Mouse (Mus musculus) spleen, postnatal 14 days (tissue): ENCODE measurements around the gene Nenf.

ENCODE experiments used
- DNase-seq, 2 experiments: peaks; one replicate each; pipeline ENCODE4 v3.0.0; 2021 to 2022; ENCODE audit warnings: low spot score in 2 of 2

Gene Nenf

DNA sequence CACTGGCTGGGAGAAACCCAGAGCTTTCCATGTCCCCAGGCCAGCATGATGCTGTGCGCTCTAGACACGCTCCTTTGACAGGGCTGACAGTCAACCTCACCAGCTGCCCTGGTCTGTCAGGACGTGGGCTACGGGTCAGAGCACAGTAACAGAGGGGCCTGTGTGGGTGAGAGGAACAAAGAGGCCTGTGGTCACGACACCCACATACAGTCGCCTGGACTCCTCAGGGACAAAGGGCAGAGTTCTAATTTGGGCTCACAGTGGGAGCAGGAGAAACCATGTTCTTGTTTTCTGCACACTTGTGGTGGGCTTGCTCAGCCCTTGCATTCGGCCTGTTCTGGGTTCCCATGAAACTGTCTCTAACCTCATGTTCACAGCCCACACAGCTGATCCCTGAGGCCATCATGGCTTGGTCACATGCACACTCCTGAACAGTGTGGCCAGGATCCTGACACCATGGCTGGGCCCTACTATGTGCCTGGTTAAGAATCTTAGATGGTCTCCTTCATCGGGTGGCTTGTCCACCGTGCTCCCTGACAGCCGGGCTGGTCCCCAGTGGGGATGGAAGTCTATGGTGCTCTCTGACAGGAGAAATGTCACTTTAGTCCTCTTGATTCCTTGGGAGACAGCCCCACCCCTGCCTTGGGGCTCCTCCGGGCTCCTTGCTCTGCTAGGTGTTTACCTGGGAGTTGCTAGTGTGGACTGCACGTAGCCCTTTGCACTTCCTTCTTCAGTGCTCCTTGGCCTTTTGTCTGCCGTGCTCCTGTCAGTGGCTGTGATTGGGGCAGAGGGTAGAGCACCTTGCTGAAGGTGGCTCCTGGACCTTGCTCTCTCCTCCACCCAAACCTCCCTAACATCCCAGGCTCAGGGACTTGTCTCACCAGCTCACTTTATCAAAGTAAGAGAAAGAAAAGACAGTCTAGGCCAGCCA, 34.6 kb downstream of the Nenf start:
- no peak for DNase-seq

GRCm38 (mm10) chr1:191282319-191282718, 35.7 kb downstream of the Nenf start:
- DNase-seq = no peak

GRCm38 (mm10) chr1:191281171-191281570, 36.8 kb downstream of the Nenf start:
- DNase-seq = no peak

DNA sequence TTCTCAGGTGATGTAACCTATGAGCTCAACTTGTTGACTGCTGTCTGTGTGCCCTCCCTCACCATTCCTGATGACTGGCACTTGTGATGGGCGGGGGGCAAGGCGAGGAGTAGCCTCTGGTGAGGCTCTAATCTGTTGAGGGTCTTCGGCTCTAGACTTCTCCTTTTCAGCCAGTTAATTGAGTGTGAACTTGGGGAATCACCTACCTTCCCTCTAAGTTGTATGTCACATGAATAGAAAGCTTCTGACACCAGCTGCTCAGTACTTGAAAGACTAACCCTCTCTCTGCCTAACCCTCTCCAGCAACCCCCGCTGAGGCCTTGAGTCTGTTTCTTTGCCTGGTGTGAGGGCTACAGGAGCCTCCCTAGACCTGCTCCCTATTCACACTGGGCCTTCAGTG, 39.7 kb downstream of the Nenf start:
- DNase-seq = no peak

DNA sequence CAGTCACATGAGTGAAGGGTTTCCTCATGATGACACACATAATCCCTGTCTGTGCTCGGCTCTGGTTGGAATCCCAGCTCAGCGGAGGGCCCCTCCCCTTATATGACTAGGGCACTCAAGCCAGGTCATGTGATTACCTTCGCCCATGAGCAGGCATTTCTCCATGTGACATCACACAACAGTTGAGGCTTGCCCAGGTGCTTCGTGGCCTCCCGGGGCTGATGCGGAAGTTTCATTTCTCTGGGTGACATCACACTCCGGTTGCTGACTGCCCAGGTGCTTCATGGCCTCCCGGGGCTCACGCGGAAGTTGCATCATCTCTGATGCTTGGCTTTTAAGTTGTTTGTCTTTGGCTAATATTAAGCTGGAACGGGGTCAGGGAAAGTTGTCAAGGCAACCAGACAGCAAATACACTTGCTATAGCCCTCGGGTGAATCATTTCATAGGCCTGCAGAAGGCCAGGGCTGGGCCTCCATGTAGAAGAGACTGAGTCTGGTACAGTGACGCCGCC, 40.4 kb downstream of the Nenf start:
- peak in 1 of 2 experiments; percentile 17 for DNase-seq

GRCm38 (mm10) chr1:191276181-191276580, 41.8 kb downstream of the Nenf start:
- no peak for DNase-seq

- DNase-seq = peak; percentile 43 to 60
Observed at GRCm38 (mm10) chr1:191275527-191275926, 42.5 kb downstream of the Nenf start.

GRCm38 (mm10) chr1:191272660-191273059, 45.3 kb downstream of the Nenf start:
- no peak for DNase-seq

DNA sequence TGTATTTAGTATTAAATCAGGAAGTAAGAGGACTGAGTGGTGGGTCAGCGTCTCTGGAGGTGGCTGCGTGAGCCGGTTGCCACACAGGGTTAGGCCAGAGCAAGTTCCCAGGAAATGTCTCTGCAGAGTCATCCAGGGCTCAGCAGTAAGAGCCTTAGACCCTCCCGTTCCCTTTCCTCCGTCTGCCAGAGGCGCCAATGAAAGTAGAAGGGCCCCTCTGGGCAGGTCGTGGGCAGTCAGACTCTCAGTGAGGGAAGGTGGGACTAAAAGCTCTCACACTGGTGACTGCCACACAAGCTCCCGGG, 48.4 kb downstream of the Nenf start:
- no peak for DNase-seq

GRCm38 (mm10) chr1:191268797-191269647, 49.0 kb downstream of the Nenf start:
- no peak for DNase-seq

DNA sequence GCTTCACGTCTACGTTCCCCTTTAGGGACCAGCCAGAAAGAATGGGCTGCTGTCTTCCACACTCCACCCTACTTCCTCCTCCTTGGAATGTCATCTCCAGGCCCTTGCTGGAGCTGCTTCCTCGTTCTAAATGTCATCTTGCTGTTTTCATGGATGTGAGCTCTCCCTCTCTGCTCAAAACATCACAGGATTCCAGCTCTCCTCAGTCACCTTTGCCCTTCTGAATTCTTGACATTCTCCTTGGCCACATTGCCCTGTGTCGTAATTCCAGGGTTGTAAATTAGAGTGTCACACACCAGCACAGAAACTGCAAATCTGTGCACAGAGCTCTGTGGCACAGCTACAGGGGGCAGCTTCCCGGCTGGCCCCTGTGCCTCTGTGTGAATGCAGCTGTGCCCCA, 50.1 kb downstream of the Nenf start:
- no peak for DNase-seq

DNA sequence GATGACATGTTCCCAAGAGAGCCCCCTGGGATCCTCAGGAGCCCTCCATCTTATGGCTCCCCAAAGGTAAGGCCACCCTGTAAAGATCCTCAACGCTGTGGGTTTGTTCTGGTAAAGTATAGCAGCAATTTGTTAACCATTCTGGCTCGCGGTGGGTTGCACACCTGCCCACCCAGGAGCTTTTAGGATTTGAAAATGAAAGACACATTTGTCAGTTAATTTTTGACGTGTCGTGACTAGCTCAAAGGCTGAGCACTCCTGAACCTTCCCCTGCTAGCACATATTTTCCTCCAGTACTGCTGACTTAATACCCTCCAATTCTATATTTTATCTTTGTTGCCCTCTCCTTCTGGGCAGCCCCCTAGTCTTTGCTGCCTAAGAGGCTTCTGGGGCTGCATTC, 50.8 kb downstream of the Nenf start:
- DNase-seq = no peak

DNA sequence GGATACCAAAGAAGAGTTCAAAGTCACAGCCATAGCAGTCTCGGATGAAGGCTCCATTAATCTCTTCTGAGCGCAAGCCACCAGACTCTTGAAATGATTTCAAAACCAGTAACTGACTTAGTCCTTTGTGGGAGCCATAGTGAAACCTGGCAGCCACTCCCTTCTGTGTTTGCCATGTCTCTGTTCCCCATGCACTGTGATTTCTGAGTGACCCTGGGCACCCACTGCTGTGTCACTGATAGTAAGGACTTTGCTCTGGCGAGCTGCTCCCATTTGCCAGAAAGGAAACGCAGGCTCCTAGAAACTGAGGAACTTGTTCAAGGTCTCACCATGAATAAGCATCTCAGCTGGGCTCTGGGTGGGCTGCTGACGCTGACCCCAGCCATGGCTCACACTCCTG, 54.5 kb downstream of the Nenf start:
- DNase-seq = no peak

GRCm38 (mm10) chr1:191261861-191262260, 56.1 kb downstream of the Nenf start:
- DNase-seq = no peak

DNA sequence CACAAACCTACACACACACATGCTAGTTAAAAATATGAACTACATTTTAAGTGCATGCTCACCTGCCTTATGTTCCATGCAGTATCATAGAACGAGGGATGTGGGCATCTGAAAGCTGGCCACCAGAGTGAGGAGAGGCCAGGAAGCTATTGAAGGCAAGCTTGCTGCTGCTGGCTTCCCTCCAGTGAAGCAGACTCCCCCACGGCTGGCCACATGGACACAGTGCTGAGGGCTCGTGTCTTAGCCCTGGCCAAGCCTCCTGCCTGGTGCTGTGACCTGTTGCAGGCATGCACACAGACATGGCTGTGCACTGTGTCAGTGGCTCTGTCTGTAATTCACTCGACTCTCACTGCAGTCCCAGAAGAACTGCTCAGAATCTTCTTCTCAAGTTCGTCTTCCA, 58.3 kb downstream of the Nenf start:
- no peak for DNase-seq

DNA sequence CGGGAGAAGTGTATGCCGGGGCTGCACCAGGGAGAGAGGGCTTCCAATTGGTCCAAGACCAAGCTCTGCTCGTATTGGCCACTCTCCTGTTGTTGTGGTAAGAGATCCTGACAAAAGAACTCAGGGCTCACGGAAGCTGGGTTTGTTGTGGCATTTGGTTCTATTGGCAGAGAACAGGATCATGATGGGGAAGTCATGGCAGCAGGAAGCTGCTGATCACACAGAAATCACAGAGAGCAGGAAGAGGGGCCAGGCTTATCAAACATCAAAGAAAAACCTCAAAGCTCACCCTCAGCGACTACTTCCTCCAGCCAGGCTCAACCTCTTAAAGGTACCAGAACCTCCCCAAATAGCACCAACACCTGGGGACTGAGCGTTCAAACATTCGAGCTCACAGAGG, 58.9 kb downstream of the Nenf start:
- DNase-seq = no peak

- DNase-seq = no peak
Observed at GRCm38 (mm10) chr1:191258521-191258920, 59.5 kb downstream of the Nenf start.

DNA sequence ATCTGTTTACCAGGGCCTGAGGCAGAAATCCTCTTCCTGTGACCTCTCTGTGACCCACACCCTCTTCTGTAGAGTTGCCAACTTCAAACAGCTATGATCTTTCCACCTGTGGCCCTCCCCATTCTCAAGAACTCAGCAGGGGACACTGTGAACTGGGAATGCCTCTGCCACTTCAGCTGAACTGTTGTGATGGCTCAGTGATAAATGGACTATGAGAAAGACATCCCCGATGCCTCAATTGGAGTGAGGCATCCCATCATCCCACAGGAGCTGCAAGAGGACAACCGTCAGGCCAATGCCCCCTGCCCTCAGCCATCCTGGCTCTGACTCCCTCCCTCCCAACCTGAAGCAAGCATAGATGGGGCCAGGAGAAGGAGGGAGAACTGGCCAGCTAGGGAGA, 60.0 kb downstream of the Nenf start:
- DNase-seq = no peak

DNA sequence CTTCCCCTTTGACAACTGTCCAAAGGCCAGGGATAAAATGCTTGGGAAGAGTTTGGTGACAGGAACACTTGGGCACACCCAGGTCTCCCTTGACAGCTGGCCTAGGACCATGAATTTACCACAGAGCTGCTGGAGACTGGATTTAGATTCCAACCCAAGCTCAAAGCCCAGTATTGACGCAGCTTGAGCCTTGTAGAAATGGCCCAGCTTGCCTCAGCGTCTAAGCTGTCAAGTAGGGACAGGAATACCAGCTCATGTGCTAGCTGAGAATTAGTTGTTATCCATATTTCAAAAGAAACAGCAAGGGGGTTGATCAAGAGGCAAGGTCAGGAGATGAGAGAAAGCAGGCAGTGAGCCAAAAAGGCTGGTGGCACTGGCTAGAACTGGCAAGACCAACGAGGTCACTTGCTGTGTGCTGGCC, 60.6 kb downstream of the Nenf start:
- DNase-seq = no peak
